Mouse (Mus musculus) spleen, embryonic (tissue): ENCODE data around the gene Gm45521.

Experiments
- CTCF ChIA-PET: fragments of 350-600 bp; sonication (Branson Sonifier 250); formaldehyde crosslinking; loops from one replicate; lab custom pipeline; 2022; lab: Charles Lee

Gene Gm45521

GRCm38 (mm10) chr14:7951234-7951633, 5.9 kb upstream of the Gm45521 start:
- CTCF ChIA-PET, result no interaction called here

DNA sequence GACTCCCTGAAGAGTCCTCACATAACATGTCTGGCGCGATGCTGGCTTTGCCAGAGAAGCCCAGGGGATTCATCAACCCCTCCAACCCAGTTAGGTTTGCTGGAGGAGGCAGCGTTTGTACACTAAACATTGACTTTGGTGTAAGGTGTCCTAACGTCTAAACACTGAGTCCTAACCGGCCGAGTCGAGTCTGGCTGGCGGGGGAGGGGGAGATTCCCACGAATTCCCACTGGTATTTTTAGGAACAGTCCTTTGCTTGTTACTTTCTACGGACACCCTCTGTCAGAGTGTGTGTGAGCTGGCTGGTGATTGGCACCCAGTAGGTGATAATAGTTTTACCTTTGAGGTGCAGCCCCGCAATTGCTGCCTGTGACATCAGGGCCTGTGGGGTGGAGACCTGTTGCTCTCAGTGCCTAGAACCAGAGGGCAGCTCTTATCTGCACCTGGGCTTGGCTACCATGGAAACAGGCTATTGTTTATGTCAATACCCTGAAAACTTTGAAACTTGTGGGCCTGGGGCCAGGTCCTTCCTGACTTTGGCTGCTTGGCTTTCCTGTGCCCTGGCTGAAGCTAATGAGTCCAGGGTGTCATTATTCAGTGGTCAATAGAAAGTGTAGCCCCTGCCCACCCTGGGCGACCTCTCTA, 4.4 kb upstream of the Gm45521 start:
- CTCF ChIA-PET, result interaction anchor here (0.7 kb wide), 1 partner anchor 32 kb away, joined by 3 read pairs; no protein-coding TSS in a partner anchor

DNA sequence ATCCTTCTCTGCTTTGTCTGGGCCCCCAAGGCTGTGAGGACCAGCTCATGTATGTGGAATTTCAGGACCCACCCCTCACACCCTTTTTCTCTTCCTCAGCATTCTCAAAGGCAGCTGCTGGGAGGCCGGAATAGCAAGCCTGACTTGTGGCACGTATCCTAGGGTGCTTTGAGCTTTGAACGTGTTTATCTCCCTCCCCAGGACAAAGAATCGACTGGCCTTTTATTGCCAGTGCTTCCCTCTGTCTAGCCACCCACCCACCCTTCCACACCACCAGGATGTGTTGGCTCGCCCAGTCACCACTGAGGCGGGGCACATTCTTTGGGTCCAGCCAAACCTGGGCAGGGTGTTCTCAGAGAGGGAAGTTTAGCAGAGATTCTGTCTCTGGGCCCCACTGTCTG, 3.0 kb upstream of the Gm45521 start:
- CTCF ChIA-PET, result interaction anchor here (0.7 kb wide), 1 partner anchor 14 kb away, joined by 3 read pairs; no protein-coding TSS in a partner anchor

DNA sequence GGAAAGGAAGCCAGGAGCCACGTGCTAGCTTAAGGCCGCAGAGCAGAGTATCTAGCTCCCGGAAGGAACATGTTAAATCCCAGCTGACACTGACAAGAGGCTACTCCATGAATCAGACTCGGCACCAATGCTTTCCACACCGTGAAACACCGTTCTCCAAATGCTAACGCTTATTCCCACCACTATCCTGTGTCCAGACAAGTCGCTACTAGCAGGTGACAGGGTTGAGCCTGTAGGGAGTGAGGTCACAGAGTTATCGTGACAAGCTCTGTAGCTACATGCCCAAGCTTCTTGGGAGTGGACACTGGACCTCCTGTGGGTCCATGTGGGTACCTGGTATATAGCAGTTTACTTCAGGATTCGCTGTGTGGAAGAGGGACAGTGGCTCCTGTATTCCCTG, 661 bp upstream of the Gm45521 start:
- CTCF ChIA-PET, result no interaction called here

- CTCF ChIA-PET, result no interaction called here
Observed at GRCm38 (mm10) chr14:7960616-7961015, 3.5 kb downstream of the Gm45521 start.

DNA sequence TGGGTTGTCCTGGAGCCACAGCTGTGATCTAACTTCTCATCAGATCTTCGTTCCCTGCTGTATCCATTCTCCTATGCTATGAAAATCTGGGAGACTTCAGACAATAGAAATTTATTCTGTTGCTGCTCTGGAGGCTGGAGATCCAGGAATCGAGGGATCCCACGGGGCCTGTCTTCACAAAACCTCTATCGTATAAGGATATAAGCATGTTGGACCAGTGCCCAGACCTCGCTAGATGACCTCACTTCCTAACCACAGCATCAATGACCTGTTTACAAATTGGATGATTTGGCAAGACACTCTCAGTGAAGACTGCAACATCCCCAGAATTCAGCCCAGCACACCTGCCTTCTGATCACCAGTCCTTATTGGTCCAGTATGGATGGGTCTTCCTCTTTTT, 4.6 kb downstream of the Gm45521 start:
- CTCF ChIA-PET, result no interaction called here

- CTCF ChIA-PET, result no interaction called here
Observed at GRCm38 (mm10) chr14:7962626-7963025, 5.5 kb downstream of the Gm45521 start.

DNA sequence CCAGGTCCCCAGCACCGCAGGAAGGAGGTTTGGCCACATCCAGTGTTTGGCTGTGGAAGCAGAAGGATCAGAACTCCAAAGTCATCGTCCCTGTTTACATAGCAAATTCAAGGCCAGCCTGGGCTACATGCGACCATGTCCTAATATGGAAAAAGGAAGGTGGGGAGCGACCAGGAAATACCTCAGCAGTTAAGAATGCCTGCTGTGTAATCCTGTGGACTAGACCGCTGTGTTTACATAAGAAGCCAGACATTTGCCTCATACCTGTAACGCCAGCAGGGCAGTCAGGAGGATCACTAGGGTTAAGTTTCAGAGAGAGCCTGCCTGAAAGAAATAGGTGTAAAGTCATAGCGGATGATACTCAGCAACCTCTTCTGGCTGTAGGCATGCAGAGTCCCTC, 6.1 kb downstream of the Gm45521 start:
- CTCF ChIA-PET, result no interaction called here

GRCm38 (mm10) chr14:7964219-7964889, 7.3 kb downstream of the Gm45521 start:
- CTCF ChIA-PET, result no interaction called here

DNA sequence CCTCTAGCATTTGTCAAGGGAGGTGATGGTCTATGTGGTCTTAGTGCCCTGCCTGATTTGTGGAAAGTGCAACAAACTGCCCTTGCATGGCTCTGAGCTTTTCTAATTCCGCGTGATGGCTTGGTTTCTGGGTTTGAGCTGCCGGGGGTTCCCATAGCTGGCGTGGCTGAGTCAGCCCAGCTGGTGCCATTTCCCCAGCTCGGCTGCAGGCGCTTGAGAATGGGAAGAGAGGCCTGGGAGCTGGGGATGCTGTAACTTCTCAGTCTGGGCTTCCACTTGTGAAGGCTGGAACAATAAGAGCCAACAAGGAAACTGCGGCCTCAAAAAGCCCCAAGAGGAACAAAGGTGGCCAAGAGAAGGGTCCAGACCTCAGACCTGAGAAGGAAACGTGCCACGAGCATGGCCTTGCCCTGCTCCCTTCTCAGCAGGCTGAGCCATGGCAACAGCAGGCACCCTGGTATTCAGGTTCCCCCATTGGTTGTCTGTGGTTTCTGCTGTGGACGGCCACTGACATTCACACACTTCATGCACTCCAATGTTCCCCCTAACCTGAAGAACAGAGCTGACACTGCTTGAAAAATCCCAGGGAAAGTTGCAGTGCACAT, 14.9 kb downstream of the Gm45521 start:
- CTCF ChIA-PET, result interaction anchor here (0.6 kb wide), 1 partner anchor 25 kb away, joined by 3 read pairs; no protein-coding TSS in a partner anchor

- CTCF ChIA-PET, result no interaction called here
Observed at GRCm38 (mm10) chr14:7974643-7975042, 17.6 kb downstream of the Gm45521 start.

- CTCF ChIA-PET, result no interaction called here
Observed at GRCm38 (mm10) chr14:7975177-7975576, 18.1 kb downstream of the Gm45521 start.

- CTCF ChIA-PET, result no interaction called here
Observed at GRCm38 (mm10) chr14:7977471-7977870, 20.4 kb downstream of the Gm45521 start.

GRCm38 (mm10) chr14:7978183-7978582, 21.1 kb downstream of the Gm45521 start:
- CTCF ChIA-PET, result no interaction called here

DNA sequence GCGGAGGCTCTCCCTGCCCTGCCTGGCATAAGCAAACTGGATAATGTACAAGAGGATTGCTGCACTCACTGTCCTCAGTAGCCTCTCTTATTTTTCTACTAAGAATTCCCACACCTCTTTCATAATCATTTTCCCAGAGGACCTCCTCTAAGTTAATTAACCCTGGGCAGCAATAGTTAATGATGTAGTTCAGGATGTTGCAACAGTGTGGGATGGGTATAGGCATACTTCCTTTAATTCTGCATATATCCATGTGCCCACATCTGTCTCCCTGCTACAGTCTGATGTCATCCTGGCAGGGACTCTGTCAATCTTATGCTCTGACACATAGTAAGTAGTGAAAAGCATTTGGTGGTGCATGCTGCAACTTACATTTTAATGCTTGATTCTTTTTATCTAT, 24.1 kb downstream of the Gm45521 start:
- CTCF ChIA-PET, result no interaction called here

DNA sequence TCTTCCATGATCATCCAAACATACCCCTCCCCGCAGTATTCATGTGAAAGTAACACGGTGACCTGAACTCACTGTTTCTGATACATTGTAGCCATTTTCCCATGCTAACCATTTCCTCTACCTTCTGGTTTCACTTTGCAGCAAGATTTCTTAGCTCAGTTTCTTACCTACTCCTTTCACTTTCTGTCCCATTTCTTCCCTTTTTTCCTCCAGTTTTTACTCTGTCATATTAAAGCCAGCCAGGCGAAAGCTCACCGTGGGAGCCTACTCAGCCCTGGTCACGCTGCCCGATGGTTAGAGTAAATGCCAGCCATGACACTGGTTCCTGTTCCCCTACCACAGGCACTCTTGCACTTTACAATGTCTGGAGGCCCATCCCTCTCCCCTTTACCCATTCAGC, 29.8 kb downstream of the Gm45521 start:
- CTCF ChIA-PET, result interaction anchor here (0.7 to 1.1 kb wide), 2 partner anchors 21 to 149 kb away, joined by 3 to 5 read pairs; no protein-coding TSS in a partner anchor

DNA sequence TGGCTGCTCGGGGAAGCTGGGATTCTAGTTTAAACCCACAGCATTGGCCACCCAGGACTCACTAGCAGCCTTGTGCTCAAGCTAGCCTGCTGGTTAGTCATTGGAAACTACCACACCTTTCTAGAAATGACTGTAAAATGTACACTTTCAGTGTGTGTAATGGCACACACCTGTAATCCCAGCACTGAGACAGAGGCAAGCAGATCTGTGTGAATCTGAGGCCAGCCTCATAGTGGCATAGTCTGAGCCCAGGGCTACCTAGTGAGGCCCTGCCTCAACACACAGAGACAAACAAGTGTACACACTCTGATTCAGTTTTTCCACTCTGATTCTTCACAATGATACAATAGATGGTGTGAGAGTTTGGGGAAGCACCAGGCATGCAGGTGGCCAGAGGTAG, 32.3 kb downstream of the Gm45521 start:
- CTCF ChIA-PET, result no interaction called here

DNA sequence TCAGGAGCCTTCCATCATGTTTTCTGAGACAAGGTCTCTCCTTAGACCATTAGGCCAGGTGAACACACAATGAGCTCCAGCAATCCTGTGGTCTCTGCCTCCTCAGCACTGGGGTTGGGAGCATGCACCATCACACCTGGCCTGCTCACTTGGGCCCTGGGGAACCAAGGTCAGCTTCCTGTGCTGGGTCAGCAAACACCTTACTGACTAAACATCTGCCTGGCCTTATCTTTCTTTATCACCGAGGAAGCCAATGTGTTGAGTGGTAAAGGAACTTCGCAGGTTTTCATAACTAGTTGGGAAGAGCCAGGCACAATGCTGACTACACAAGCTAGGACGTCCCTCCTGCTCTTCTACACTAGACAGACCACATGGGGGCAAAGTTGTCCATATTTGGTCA, 32.9 kb downstream of the Gm45521 start:
- CTCF ChIA-PET, result no interaction called here

- CTCF ChIA-PET, result interaction anchor here (0.9 kb wide), 1 partner anchor 12 kb away, joined by 3 read pairs; no protein-coding TSS in a partner anchor
Observed at GRCm38 (mm10) chr14:7991108-7991776, 34.2 kb downstream of the Gm45521 start.

DNA sequence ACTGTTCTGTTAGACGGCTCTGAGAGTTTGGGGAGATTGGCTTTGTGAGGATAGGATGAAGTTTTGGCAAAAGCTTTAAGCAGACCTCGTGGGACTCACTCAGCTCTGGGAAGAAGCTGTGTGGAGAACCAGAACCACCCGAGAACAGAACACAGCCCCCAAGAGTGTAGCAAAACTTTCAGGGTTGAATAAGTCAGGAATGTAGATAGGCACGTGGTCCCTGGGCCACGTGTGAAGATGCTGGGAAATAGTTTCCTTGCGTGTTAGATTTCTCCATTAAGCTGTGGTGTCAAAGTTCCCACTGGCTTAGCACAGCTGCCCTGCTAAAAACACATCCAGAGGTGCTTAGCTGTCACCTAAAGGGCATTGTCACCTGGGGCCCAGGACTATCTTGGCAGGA, 35.1 kb downstream of the Gm45521 start:
- CTCF ChIA-PET, result interaction anchor here (0.6 to 0.9 kb wide), 2 partner anchors 12 to 103 kb away, joined by 3 to 4 read pairs; no protein-coding TSS in a partner anchor

- CTCF ChIA-PET, result interaction anchor here (0.5 to 1.9 kb wide), 4 partner anchors 12 to 353 kb away, joined by 3 to 4 read pairs (median 3); no protein-coding TSS in a partner anchor
Observed at GRCm38 (mm10) chr14:7994271-7994767, 37.2 kb downstream of the Gm45521 start, which contains the start of gene Dnase1l3. TSS of gene Dnase1l3 (minus strand) at chr14:7994573.
